Mouse (Mus musculus) v-Abl transformed pro-B cells (cell line): ENCODE measurements around the gene 1810037I17Rik.

Experiments
- in situ Hi-C, 2 experiments: fragments of 400-800 bp; cut with MboI; formaldehyde crosslinking; loops; one replicate each; pipeline ENCODE4 v1.15.1; 2025; ENCODE audit not compliant: unreplicated experiment in 2 of 2

1810037I17Rik gene

DNA sequence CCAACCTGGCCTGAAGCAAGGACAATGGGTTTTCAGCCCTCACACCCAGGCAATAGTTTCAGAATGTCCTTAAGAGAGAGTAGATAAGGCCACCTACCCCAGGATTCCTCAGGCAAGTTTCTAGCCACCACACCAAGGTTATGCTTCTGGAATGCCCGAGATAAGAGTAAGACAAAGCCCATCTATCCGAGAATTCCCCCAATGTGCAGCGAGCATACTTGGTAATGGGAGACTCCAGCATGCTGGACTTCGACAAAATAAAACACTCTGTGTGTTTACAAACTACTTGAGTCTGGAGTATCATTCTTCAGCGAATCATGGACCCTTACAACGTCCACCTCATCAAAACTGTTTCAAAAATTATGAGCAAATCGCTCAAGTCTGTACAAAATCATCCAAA is 856 bp upstream of the 1810037I17Rik start:
- in situ Hi-C loops: loop anchor here (10.0 to 25.0 kb wide), 5 partner anchors 62 to 648 kb away; partner anchors contain the start of genes Bcar3 (in 1 of the 2), Dnttip2 (in 1 of the 2) and Usp53 (in 1 of the 2)

DNA sequence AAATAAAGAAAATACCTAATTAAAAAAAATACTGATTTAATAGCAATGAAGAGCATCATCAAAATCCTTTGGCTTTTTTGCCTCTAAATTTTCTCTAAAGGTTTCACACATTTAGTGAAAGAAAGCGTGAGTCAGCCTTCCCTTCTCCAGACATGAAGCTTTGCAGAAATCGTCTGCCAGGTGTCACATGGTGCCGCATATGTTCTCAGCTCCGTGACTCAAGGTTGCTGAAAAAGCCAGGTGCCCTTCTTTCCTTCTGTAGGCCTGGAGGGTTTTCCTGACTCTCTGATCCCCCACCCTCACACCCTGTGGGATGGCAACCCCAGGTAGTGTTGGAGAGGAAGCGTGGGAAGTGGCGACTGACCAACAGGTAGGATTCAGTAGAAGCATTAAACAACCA is 5.7 kb downstream of the 1810037I17Rik start:
- in situ Hi-C loops: loop anchor here (5.0 to 25.0 kb wide), 5 partner anchors 55 to 655 kb away; partner anchors contain the start of genes Dnttip2 (in 1 of the 2) and Usp53 (in 1 of the 2)

DNA sequence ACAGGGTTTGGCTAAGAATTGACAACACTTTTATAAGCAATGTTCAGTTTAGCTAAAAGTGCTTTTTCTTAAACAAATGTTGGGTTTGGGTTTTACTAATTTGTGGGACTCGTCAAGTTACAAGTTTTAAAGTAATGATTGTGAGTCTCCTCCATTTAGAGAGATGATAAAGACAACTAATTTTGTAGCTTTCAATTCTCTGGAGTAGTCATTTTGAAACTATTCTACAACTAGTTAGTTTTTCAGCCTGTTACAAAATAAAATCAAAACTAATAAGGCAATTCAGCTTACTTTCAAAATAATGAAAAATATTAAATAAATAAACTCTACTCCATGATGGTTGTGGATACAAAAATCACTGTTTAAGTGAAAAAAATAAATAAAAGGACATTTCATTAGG is 8.5 kb downstream of the 1810037I17Rik start:
- in situ Hi-C loops: loop anchor here (5.0 to 25.0 kb wide), 2 partner anchors 430 to 575 kb away; no protein-coding TSS in a partner anchor

DNA sequence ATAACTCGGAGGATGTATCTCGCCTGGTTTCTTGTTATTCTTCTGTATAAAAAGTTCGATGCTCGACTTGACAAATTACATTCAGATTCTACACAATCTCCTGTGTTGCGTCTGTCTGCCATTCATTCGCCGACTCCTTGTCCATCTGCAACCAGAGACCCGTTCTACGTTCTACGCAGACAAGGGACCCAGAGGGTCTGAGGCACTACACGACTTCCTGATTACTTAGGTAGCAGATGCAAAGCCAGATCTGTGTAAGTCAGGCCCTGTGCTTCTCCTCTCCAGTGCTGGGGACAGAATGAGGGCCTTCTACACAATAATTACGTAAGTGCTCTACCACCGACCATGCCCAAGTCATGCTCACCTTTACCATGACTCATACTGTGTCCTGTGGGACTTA is 13.2 kb downstream of the 1810037I17Rik start:
- in situ Hi-C loops: loop anchor here (5.0 to 25.0 kb wide), 2 partner anchors 165 to 425 kb away; no protein-coding TSS in a partner anchor

DNA sequence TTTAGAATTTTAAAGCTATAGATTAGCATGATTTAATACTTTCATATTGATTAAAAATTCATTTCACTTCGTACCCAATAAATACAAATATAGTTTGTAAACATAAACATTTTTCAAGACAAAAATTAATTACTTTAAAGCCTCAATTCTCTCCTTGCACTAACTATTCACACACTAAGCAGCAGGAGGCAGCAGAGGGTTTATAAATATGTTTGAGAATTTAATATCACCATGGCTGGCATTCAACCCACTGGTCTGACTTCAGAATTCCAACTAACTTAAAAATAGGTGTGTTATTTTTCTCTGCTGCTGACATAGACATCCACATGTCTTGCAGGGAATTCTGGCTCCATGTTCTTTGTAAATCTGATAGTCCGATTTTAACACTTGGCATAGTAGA is 15.2 kb downstream of the 1810037I17Rik start:
- in situ Hi-C loops: loop anchor here (5.0 to 25.0 kb wide), 2 partner anchors 163 to 423 kb away; no protein-coding TSS in a partner anchor

DNA sequence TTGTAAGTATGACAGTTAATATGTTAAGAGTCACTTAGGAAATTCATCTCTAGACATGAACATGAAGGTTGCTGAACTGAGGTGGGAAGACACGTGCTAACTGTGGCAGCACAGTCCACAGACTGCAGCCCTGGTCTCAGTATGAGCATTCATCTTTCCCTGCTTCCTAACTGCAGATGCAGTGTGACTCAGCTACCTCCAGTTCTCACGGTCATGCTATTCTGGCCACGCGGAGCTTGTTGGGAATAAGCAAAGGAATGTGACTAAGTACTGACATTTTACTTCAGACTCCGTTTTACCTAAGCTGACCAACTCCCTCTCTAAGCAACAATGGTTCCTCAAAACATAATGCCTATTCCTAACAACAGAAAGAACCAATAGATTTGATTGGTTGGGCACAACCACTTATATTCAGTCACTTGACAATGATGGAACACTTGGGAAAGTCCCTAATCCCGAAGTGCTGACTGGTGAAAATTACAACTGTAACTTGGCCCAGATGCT is 19.4 kb downstream of the 1810037I17Rik start:
- in situ Hi-C loops: loop anchor here (25.0 kb wide), 1 partner anchor 419 kb away; no protein-coding TSS in a partner anchor

DNA sequence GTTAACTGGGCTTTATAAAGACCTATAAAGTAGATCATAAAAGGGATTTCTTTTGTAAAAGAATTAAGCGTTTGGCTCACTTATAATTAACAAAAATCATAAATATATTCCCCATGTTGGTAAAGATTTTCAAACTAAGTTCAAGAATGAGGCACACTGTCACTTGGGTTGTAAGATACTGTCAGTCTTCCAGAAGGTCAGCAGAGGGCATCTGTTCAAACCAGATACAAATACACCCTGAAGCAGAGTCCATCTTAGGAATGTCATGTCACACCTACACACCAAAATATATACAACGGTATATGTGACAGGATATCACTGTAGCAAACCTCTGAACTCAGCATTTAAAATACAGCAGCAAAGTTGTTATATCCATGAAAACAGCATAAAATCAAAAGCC is 26.1 kb downstream of the 1810037I17Rik start:
- in situ Hi-C loops: no loop called here

DNA sequence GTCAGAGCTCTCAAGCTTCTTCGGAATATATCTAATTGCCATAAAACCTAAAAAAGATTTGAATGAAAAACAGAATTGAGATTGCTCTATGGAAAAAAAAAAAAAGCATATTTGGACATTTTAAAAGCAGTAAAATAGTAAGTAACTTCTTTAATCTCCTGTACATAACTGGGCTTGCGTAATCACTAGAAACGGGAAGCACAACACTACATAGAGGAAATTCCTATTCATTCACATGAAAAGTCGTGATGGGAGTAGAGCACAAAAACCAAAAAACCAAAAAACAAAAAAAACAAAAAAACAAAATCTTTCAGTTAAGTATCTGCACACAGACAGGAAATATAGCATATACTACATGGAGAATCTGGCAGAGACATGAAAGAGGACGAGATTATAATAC is 40.3 kb downstream of the 1810037I17Rik start:
- in situ Hi-C loops: no loop called here

DNA sequence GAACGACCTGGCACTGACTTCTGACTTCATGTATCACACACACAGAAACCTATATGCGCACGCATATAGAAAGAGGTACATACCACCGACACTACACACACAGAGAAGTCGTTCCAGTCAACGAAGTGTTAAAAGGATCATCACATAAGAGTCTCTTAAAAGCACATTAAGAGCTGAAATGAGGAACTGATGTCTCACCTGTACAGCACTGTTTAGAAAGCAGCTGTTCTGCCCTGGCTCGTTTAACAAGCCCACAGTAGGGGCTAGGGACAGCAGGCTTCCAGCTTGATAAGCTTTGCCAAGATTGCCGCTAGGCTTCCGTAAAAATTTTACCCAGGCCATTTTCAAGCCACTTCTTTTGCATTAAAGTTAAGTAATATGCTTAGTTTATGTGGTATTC is 44.4 kb downstream of the 1810037I17Rik start:
- in situ Hi-C loops: no loop called here

DNA sequence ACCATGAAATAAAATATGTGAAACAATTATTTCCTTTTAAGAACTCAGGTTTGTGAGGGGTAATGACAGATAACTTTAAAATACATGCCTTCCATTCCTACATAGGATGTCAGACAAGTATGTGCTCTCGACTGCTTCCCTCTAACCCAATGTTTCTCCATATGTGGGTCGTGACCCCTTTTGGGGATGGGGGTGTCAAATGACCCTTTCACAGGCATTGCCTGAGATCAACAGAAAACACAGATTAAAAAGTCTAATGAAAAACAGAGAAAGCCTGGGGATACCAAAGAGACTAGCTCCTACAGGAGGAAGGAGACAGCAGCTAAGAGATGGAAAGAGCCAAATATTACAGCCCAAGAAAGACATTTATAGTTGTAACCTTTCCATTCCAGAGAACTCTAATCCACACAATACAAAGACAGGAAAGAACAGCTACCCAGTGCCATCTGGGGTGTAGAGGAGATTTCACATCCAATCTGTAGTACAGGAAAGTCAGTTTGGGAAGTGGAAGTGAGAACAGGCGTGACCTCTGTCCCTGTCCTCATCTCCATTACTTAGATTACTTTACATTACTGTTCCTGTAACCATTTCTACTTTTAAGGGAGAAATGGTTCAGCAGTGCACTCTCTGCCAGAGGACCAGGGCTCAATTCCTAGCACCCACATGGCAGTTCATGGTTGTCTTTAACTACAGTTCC is 48.3 kb downstream of the 1810037I17Rik start:
- in situ Hi-C loops: no loop called here

DNA sequence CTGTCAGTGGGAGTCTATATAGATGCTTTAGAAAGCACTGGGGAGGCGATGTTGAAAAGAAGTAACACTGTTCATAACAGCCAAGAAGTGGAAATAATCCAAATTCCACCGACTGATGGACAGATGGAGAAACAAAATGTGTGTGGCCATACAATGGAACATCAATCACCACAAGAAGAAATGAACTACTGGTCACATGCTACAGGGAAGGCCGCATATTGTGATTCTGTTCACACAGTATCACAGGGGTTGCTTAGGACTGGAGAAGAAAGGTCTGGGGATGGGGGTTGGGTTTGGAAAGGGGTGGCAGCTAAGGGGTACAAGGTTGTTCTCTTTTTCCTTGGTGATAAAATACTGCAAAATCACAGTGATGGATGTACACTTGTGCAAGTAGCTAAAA is 50.8 kb downstream of the 1810037I17Rik start:
- in situ Hi-C loops: no loop called here

DNA sequence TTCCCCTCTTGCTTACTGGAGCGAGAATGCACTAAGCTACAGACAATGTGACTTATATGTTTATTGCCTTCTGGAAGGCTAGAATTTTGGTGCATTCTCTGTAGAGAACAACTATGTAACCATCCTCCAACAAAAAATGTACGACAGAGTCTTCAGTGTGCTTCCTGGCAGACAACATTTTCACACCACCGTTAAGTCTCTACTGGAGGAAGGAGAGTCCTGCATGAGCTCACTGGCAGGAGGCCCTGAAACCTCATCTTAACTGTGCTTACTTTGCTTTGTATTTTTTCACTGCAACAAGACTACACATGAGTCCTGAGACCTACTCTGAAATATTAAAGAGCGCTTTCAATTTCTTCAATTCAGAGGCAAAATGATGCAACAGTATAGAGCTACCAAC is 51.4 kb downstream of the 1810037I17Rik start:
- in situ Hi-C loops: no loop called here
